Mouse (Mus musculus): ENCODE results near the gene 4933405O20Rik.

The 4933405O20Rik gene

DNA sequence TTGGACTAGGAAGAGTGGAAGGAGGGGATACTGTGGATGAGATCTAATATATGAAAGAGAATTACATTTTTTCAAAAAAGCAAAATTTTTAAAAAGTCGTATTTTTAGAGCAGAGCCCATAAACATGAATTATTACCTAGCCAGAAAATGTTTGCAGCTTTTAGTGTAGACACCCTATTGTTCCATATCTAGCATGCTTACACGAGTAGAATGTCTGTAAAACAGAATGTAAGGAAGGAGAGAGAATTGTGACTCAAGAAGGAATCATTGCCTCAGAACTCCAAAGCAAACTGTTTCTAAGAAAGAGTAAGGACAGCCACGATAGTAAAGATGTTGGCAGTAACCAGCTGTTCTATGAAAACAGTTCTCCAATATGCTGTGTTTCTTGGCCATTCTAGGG is at the start of gene 4933405O20Rik:
Gene 4933405O20Rik (plus strand): TSS at position 301 of the 400 bp plus-strand sequence.
- DNase-seq (ENCODE audit: low spot score), result no peak

GRCm38 (mm10) chr7:50549572-50549971 is 49.4 kb upstream of the 4933405O20Rik start:
- DNase-seq (ENCODE audit: low spot score), result no peak

- DNase-seq (ENCODE audit: low spot score), result no peak
These were observed 47.6 kb upstream of the 4933405O20Rik start for GRCm38 (mm10) chr7:50551426-50551825.

DNA sequence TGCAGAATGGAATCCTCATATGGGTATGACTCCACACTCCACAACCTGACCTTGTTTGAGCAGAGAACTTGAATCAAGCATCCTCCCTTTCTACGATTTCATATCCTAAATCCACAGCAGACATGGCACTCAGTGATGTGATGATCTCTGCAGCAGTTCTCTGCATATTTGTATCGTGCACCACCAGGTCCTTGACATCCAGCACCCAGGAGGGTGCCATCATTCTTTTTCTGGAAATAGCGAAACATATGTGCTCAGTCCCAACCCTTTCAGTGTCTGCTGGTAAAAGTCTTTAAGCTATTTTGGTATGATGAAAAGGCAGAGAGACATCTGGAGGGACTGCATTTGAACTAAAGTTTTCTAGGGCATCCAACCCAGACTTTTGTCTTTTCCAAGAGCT is 36.3 kb upstream of the 4933405O20Rik start:
- DNase-seq (ENCODE audit: low spot score), result no peak

DNA sequence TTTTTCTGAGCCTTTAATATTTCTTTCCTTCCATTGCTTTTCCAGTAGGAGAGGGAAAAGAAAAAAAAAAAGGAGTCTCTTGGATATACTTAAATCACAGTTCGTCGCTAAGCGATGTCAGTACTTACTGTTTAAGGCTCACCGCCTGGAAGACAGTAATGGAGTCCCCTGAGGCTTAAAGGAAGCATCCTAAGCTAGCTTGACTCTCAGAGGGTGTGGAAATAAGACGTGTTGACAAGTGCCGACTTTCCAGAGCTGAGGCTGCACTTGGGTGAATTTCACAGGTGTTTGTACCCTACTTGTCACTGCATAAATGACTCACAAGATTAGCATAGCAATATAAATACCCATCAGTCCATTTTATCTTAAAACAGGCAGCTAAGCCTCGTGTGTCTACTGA is 25.1 kb upstream of the 4933405O20Rik start:
- no peak for DNase-seq (ENCODE audit: low spot score)

GRCm38 (mm10) chr7:50588642-50589424 is 10.2 kb upstream of the 4933405O20Rik start:
- peak; percentile 27 for DNase-seq (ENCODE audit: low spot score)

GRCm38 (mm10) chr7:50614101-50614500 is 15.1 kb downstream of the 4933405O20Rik start:
- DNase-seq (ENCODE audit: low spot score), result no peak

GRCm38 (mm10) chr7:50629186-50629585 is 30.2 kb downstream of the 4933405O20Rik start:
- DNase-seq (ENCODE audit: low spot score), result no peak

DNA sequence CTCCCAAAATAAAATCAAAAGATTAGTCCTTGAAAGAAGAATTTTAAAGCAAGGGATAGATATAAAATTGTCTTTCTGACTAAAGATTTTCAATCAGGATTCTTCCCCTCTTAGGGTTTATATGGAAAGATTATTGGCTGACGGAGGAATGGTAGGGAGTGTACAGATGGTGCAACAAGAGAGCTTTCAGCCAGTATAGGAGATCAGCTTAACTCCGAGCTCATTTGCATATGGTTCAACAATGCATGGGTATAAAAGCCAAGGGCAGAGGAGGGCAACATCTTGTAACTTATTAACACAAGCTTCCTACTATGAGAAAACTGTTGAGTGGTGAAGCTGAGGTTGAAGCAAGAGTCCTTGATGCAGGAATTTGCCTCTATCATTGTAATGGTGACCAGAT is 34.2 kb downstream of the 4933405O20Rik start:
- peak; percentile 8 for DNase-seq (ENCODE audit: low spot score)
